Comparison of ENCODE assay signal across 10 mouse cellular contexts in the genomic region with DNA sequence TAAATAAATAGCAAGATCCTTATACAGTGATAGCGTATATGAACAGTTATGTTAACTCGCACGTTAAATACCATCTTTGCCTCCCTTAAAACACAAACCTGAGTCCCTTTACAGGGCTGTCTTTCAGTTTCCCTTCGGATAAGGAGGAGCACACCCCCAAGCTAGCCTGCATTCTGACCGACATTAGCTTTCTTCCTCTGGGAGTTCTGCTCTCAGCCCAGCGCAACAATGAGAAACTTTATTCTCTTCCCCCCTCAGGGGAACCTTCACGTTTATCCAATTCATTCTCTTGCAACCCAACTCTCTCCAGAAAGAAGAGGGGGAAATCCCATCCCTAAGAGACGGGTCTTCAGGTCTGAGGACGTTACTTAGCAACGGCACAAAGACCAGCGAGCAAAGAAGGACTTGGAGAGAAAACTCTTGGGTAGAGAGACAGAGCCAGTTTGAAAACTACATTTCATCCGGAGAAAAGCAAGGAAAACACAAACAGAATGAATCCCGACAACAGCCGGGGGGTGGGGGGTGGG. TPM values are rescaled to one million over a fixed set of nuclear protein-coding genes. Genes with fewer than 3 reads are reported as not detected.
DNase-seq lines count a peak whose midpoint lies in the region; ATAC-seq and TF ChIP-seq lines count a peak whose summit lies in the region.
"Had no signal": no experiment of that assay in that cellular context is flagged by ENCODE, and none has a peak within 500 bp of the region (broad histone marks: within the 10 kb centered on the region; RNA-seq: fewer than 3 reads in every experiment).

No protein-coding gene starts in this region.

- no peak overlapping the region for H3K27ac ChIP-seq in lung, postnatal 0 days (ENCODE audit: low read length)
- no peak overlapping the region for H3K27ac ChIP-seq in embryonic facial prominence, embryonic 15.5 days (replicated peaks)
- no peak overlapping the region for H3K27ac ChIP-seq in limb, embryonic 14.5 days (replicated peaks; ENCODE audit: low read depth, low read length)
- H3K27ac ChIP-seq in stomach, embryonic 15.5 days: no peak overlapping the region

- 0 out of 2 replicates have a peak, but pooled peaks cover 22% of the 10 kb centered on the region for H3K27me3 ChIP-seq in lung, postnatal 0 days (replicated peaks; ENCODE audit: insufficient read depth, low read length)
- H3K27me3 ChIP-seq in embryonic facial prominence, embryonic 15.5 days: peaks cover 22% of the 10 kb centered on the region
- peaks cover 31% of the 10 kb centered on the region for H3K27me3 ChIP-seq in limb, embryonic 14.5 days (ENCODE audit: control insufficient read depth, insufficient read depth, low read length)
- H3K27me3 ChIP-seq in stomach, embryonic 15.5 days (replicated peaks): peaks cover 26% of the 10 kb centered on the region

- no peak for TF ChIP-seq EP300 in lung, postnatal 0 days (IDR thresholded peaks at IDR 0.05)

- no peaks in the 10 kb centered on the region for H3K36me3 ChIP-seq in lung, postnatal 0 days (ENCODE audit: insufficient read depth, low read length)
- no peaks in the 10 kb centered on the region for H3K36me3 ChIP-seq in embryonic facial prominence, embryonic 15.5 days
- H3K36me3 ChIP-seq in limb, embryonic 14.5 days (ENCODE audit: control insufficient read depth, insufficient read depth, low read length): no peaks in the 10 kb centered on the region
- no peaks in the 10 kb centered on the region for H3K36me3 ChIP-seq in stomach, embryonic 15.5 days

- H3K4me3 ChIP-seq in lung, postnatal 0 days (ENCODE audit: low read depth, low read length): peak overlapping the region; percentile 31
- peak overlapping the region; percentile 46 for H3K4me3 ChIP-seq in embryonic facial prominence, embryonic 15.5 days (replicated peaks)
- H3K4me3 ChIP-seq in limb, embryonic 14.5 days (replicated peaks; ENCODE audit: low read length): peak overlapping the region; percentile 40
- H3K4me3 ChIP-seq in stomach, embryonic 15.5 days (replicated peaks): peak overlapping the region; percentile 38

- TF ChIP-seq CTCF in lung, postnatal 0 days (IDR thresholded peaks at IDR 0.05): no peak

- H3K4me1 ChIP-seq in lung, postnatal 0 days (ENCODE audit: insufficient read depth, low read depth, low read length): peaks cover 4% of the 10 kb centered on the region; the same call in 1 of the 2 replicates
- peaks cover 9% of the 10 kb centered on the region for H3K4me1 ChIP-seq in embryonic facial prominence, embryonic 15.5 days
- no peaks in the 10 kb centered on the region for H3K4me1 ChIP-seq in limb, embryonic 14.5 days (ENCODE audit: control insufficient read depth, insufficient read depth, low read length)
- peaks cover 3% of the 10 kb centered on the region; the same call in 1 of the 2 replicates for H3K4me1 ChIP-seq in stomach, embryonic 15.5 days

- no peak overlapping the region for H3K9ac ChIP-seq in lung, postnatal 0 days (replicated peaks; ENCODE audit: low read depth)
- no peak overlapping the region for H3K9ac ChIP-seq in embryonic facial prominence, embryonic 15.5 days
- H3K9ac ChIP-seq in limb, embryonic 14.5 days (ENCODE audit: low read depth, low read length, severe bottlenecking): peak overlapping the region; percentile 44
- no peak overlapping the region for H3K9ac ChIP-seq in stomach, embryonic 15.5 days

- H3K9me3 ChIP-seq in lung, postnatal 0 days (ENCODE audit: low read length): no peaks in the 10 kb centered on the region
- no peaks in the 10 kb centered on the region for H3K9me3 ChIP-seq in embryonic facial prominence, embryonic 15.5 days (replicated peaks)
- no peaks in the 10 kb centered on the region for H3K9me3 ChIP-seq in limb, embryonic 14.5 days (ENCODE audit: control insufficient read depth, low read length)
- no peaks in the 10 kb centered on the region for H3K9me3 ChIP-seq in stomach, embryonic 15.5 days

- DNase-seq in lung, postnatal 0 days (ENCODE audit: low spot score): no peak
- no peak for DNase-seq in lung, postnatal 4 days
- DNase-seq in limb, embryonic 14.5 days (ENCODE audit: low spot score): peak; percentile 4
- no peak for DNase-seq in adrenal gland, postnatal 36 days
- DNase-seq in urinary bladder, adult 18-20 months (ENCODE audit: low spot score in 2 of 2): no peak
- no peak for DNase-seq in gastrocnemius, postnatal 36 days

- peak overlapping the region; percentile 54 for H3K4me2 ChIP-seq in lung, postnatal 0 days (replicated peaks; ENCODE audit: low read depth, low read length)
- H3K4me2 ChIP-seq in embryonic facial prominence, embryonic 15.5 days (replicated peaks): peak overlapping the region; percentile 72
- peak overlapping the region; percentile 68 for H3K4me2 ChIP-seq in limb, embryonic 14.5 days (replicated peaks; ENCODE audit: low read depth, low read length, severe bottlenecking)
- H3K4me2 ChIP-seq in stomach, embryonic 15.5 days: peak overlapping the region; percentile 69

- no peak for TF ChIP-seq POLR2A in limb, embryonic 14.5 days (IDR thresholded peaks at IDR 0.05; ENCODE audit: borderline replicate concordance, extremely low read depth, insufficient read depth, insufficient read length)

- ATAC-seq in lung, postnatal 0 days: no peak
- no peak for ATAC-seq in embryonic facial prominence, embryonic 15.5 days (ENCODE audit: insufficient number of reproducible peaks, low FRiP score, low TSS enrichment, low read depth)
- peak; percentile 62 for ATAC-seq in limb, embryonic 14.5 days (ENCODE audit: low FRiP score, low read depth)
- no peak for ATAC-seq in stomach, embryonic 15.5 days (ENCODE audit: insufficient read depth, low FRiP score, low read depth)
- ATAC-seq: activated CD4-positive, CD25-positive, alpha-beta regulatory T cell, adult 4 months had no signal

- intact Hi-C loops in gastrocnemius, postnatal 36 days (cut with DNase I): no loop called here

- 2% methylated on average over 14 of the region's 14 CpGs for WGBS in lung, postnatal 0 days
- 2% methylated on average over 14 of the region's 14 CpGs for WGBS in embryonic facial prominence, embryonic 15.5 days
- WGBS in limb, embryonic 14.5 days: 5% methylated on average over 14 of the region's 14 CpGs
- 4% methylated on average over 14 of the region's 14 CpGs for WGBS in stomach, embryonic 15.5 days

RNA-seq across cellular contexts. Expression of a gene that starts 1.1 kb away (rescaled TPM):
- 3.8 and 4.1 TPM in 2 replicates for polyA plus RNA-seq in lung, postnatal 0 days (2015; fragmentation: Nextera tagmentation; extraction: Ambion mirVana)
- polyA plus RNA-seq in embryonic facial prominence, embryonic 15.5 days (2015; fragmentation: Nextera tagmentation; extraction: Ambion mirVana): 15.0 and 16.0 TPM in 2 replicates
- polyA plus RNA-seq in limb, embryonic 14.5 days (2012; rRNA removed): 26.4 and 31.9 TPM in 2 replicates
- polyA plus RNA-seq in limb, embryonic 14.5 days (2014; fragmentation: Nextera tagmentation; extraction: Ambion mirVana): 18.9 and 21.5 TPM in 2 replicates
- polyA plus RNA-seq in stomach, embryonic 15.5 days (2015; fragmentation: Nextera tagmentation; extraction: Ambion mirVana): 10.1 and 10.8 TPM in 2 replicates
- total RNA-seq in adrenal gland, postnatal 36 days (2021): 1 to 10 TPM; 6.7 to 7.5 TPM
- under 1 TPM; 0.56 to 0.79 TPM for total RNA-seq in gastrocnemius, postnatal 36 days (2021)

RNA-seq across cellular contexts. Expression of a gene that starts 22.5 kb away (rescaled TPM):
- polyA plus RNA-seq in lung, postnatal 0 days (2015; fragmentation: Nextera tagmentation; extraction: Ambion mirVana): 19.6 and 19.9 TPM in 2 replicates
- 42.1 and 44.2 TPM in 2 replicates for polyA plus RNA-seq in embryonic facial prominence, embryonic 15.5 days (2015; fragmentation: Nextera tagmentation; extraction: Ambion mirVana)
- 41.9 and 43.1 TPM in 2 replicates for polyA plus RNA-seq in limb, embryonic 14.5 days (2012; rRNA removed)
- 36.7 and 40.8 TPM in 2 replicates for polyA plus RNA-seq in limb, embryonic 14.5 days (2014; fragmentation: Nextera tagmentation; extraction: Ambion mirVana)
- 44.3 and 45.0 TPM in 2 replicates for polyA plus RNA-seq in stomach, embryonic 15.5 days (2015; fragmentation: Nextera tagmentation; extraction: Ambion mirVana)
- total RNA-seq in adrenal gland, postnatal 36 days (2021): 10 to 100 TPM; 36.1 to 47.3 TPM
- 10 to 100 TPM; 11.4 to 14.2 TPM for total RNA-seq in gastrocnemius, postnatal 36 days (2021)

RNA-seq across cellular contexts. Expression of a gene that starts 28.8 kb away (rescaled TPM):
- polyA plus RNA-seq in lung, postnatal 0 days (2015; fragmentation: Nextera tagmentation; extraction: Ambion mirVana): not detected in 2 replicates
- 0.09 and 0.31 TPM in 2 replicates for polyA plus RNA-seq in embryonic facial prominence, embryonic 15.5 days (2015; fragmentation: Nextera tagmentation; extraction: Ambion mirVana)
- polyA plus RNA-seq in limb, embryonic 14.5 days (2012; rRNA removed): not detected in 2 replicates
- not detected in 2 replicates for polyA plus RNA-seq in limb, embryonic 14.5 days (2014; fragmentation: Nextera tagmentation; extraction: Ambion mirVana)
- not detected in 2 replicates for polyA plus RNA-seq in stomach, embryonic 15.5 days (2015; fragmentation: Nextera tagmentation; extraction: Ambion mirVana)
- total RNA-seq in adrenal gland, postnatal 36 days (2021): not detected
- total RNA-seq in gastrocnemius, postnatal 36 days (2021): not detected
- polyA plus RNA-seq: gonadal fat pad, adult 2 months had no signal

RNA-seq across cellular contexts. Expression of a gene that starts 48.1 kb away (rescaled TPM):
- 11.9 and 14.3 TPM in 2 replicates for polyA plus RNA-seq in lung, postnatal 0 days (2015; fragmentation: Nextera tagmentation; extraction: Ambion mirVana)
- polyA plus RNA-seq in embryonic facial prominence, embryonic 15.5 days (2015; fragmentation: Nextera tagmentation; extraction: Ambion mirVana): 20.8 and 22.2 TPM in 2 replicates
- 29.5 and 35.3 TPM in 2 replicates for polyA plus RNA-seq in limb, embryonic 14.5 days (2012; rRNA removed)
- 21.4 and 24.7 TPM in 2 replicates for polyA plus RNA-seq in limb, embryonic 14.5 days (2014; fragmentation: Nextera tagmentation; extraction: Ambion mirVana)
- polyA plus RNA-seq in stomach, embryonic 15.5 days (2015; fragmentation: Nextera tagmentation; extraction: Ambion mirVana): 17.3 and 17.4 TPM in 2 replicates
- 10 to 100 TPM; 38.2 to 45.1 TPM for total RNA-seq in adrenal gland, postnatal 36 days (2021)
- total RNA-seq in gastrocnemius, postnatal 36 days (2021): 1 to 10 TPM; 2.0 to 3.0 TPM

RNA-seq across cellular contexts. Expression of a gene that starts 48.5 kb away (rescaled TPM):
- polyA plus RNA-seq in lung, postnatal 0 days (2015; fragmentation: Nextera tagmentation; extraction: Ambion mirVana): 22.7 and 23.7 TPM in 2 replicates
- polyA plus RNA-seq in embryonic facial prominence, embryonic 15.5 days (2015; fragmentation: Nextera tagmentation; extraction: Ambion mirVana): 42.8 and 43.2 TPM in 2 replicates
- polyA plus RNA-seq in limb, embryonic 14.5 days (2012; rRNA removed): 36.5 and 50.0 TPM in 2 replicates
- 39.7 and 40.0 TPM in 2 replicates for polyA plus RNA-seq in limb, embryonic 14.5 days (2014; fragmentation: Nextera tagmentation; extraction: Ambion mirVana)
- 35.5 and 43.1 TPM in 2 replicates for polyA plus RNA-seq in stomach, embryonic 15.5 days (2015; fragmentation: Nextera tagmentation; extraction: Ambion mirVana)
- total RNA-seq in adrenal gland, postnatal 36 days (2021): 10 to 100 TPM; 55.3 to 70.4 TPM
- total RNA-seq in gastrocnemius, postnatal 36 days (2021): 10 to 100 TPM; 43.5 to 46.1 TPM
